Mouse (Mus musculus): ENCODE data around the gene Adcy10. TPM values are rescaled to one million over a fixed set of nuclear protein-coding genes. Genes with fewer than 3 reads are reported as not detected.

Gene Adcy10
- polyA plus RNA-seq, 1 experiment, result not detected

DNA sequence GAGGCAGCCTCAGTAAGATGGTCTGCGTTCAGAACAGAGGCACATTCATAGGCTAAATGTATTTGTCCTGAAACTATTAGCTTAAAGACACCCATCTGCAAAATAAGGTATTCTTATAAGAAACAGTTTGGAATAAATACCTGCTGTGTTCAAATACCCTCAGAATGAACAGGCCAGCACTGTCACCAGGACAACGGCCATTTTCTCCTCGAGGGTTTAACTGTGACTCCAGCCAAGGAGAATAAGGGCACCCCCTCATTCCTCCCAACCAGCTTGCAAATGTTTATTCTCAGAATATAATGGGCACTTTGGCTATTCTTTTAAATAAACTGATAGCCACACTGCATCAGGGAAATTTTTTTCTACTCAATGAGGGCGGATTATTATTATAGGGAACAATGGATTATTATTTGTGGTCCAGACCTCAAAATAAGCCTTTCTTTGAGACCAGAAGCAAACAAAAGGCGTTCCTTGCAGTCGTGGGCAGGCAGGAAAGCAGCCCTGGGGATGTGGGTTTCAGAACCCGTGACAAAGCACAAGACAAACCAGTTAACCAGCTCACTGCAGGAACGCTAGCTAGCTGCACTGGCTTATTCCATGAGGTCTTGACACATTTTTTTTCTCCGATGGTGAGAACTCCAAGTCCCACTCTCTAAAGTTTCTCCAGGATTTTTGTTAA lies 125.5 kb downstream of the Adcy10 start:
- Histone ChIP-seq H3K27ac (ENCODE audit: insufficient read depth, low read length) (no peak overlapping the region), H3K4me1 (ENCODE audit: control insufficient read depth, insufficient read depth, low read length) (no peaks in the 10 kb centered on the region), H3K4me3 (ENCODE audit: insufficient read depth, low read length) (no peak overlapping the region)
- TF ChIP-seq POLR2A (IDR thresholded peaks at IDR 0.05; ENCODE audit: low read depth, low read length) (no peak), CTCF (IDR thresholded peaks at IDR 0.05; ENCODE audit: borderline replicate concordance, insufficient read depth, low read length) (no peak)

DNA sequence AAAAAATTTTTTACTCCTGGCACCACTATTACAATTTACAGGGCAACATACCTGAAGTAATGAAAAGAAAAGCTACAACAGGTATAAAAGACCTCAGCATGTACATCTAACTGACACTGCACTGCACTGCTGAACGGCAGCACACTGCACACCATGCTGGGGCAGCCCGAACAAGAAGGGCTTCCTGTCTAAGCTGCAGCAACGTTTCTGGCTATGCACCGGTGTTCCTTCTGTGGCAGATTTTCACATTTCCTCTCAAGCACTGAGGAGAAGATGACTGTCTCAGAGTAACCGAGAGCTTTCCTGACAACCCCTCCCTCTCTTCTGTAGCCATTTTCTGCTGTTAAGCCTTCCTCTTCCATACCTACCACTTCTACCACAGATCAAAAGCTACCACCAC lies 127.7 kb downstream of the Adcy10 start:
- H3K4me1 ChIP-seq (ENCODE audit: control insufficient read depth, insufficient read depth, low read length), result peaks cover 3% of the 10 kb centered on the region; the same call in 1 of the 2 replicates
- no peak overlapping the region for H3K27ac ChIP-seq (ENCODE audit: insufficient read depth, low read length)
- no peak overlapping the region for H3K4me3 ChIP-seq (ENCODE audit: insufficient read depth, low read length)
- TF ChIP-seq POLR2A (IDR thresholded peaks at IDR 0.05; ENCODE audit: low read depth, low read length) (no peak), CTCF (IDR thresholded peaks at IDR 0.05; ENCODE audit: borderline replicate concordance, insufficient read depth, low read length) (no peak)

DNA sequence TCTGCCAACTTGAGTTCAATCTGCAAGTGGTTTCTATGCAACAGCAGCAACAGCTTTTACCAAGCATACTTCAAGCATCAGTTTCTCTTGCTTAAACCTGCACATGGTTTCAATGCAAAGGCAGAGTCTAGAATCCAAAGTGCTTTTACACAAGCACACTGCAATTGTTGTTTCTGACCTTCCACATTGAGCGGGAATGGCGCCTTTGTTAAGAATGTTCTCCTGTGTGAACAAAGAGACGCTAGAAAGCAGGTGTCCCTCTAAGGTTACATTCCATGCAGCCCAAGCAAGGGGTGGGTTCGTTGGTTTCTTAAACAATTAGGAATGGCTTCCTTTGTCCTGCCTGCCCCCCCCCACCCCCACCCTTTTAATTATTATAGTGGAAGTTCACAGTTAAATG lies 128.9 kb downstream of the Adcy10 start:
- Histone ChIP-seq H3K27ac (ENCODE audit: insufficient read depth, low read length) (no peak overlapping the region), H3K4me1 (ENCODE audit: control insufficient read depth, insufficient read depth, low read length) (peaks cover 3% of the 10 kb centered on the region; the same call in 1 of the 2 replicates), H3K4me3 (ENCODE audit: insufficient read depth, low read length) (no peak overlapping the region)
- TF ChIP-seq CTCF (IDR thresholded peaks at IDR 0.05; ENCODE audit: borderline replicate concordance, insufficient read depth, low read length), result no peak
- no peak for TF ChIP-seq POLR2A (IDR thresholded peaks at IDR 0.05; ENCODE audit: low read depth, low read length)

DNA sequence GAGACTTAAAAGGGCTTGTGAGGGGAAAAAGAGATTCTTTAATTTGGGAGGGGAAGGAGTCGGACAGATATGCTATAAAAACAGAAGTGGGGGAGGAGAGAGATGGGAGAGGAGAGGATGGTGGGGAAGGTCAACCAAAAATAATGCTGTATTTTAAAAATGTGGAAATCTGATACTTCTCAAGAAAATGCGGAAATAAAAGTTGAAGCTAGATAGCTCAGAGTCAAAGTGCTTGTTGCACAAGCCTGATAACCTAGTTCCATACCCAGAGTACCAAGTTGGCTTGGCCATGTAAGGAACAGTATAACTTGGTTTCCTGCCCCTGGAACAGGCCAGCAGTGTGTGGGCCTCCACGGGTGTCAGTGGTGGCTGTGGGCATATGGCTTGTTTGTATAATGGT lies 129.8 kb downstream of the Adcy10 start:
- peaks cover 3% of the 10 kb centered on the region; the same call in 1 of the 2 replicates for H3K4me1 ChIP-seq (ENCODE audit: control insufficient read depth, insufficient read depth, low read length)
- H3K4me3 ChIP-seq (ENCODE audit: insufficient read depth, low read length), result no peak overlapping the region
- TF ChIP-seq CTCF (IDR thresholded peaks at IDR 0.05; ENCODE audit: borderline replicate concordance, insufficient read depth, low read length) (no peak), POLR2A (IDR thresholded peaks at IDR 0.05; ENCODE audit: low read depth, low read length) (no peak)
- no peak overlapping the region for H3K27ac ChIP-seq (ENCODE audit: insufficient read depth, low read length)

GRCm38 (mm10) chr1:165616652-165617051 lies 131.7 kb downstream of the Adcy10 start:
- H3K4me1 ChIP-seq (ENCODE audit: control insufficient read depth, insufficient read depth, low read length), result peaks cover 3% of the 10 kb centered on the region; the same call in 1 of the 2 replicates

GRCm38 (mm10) chr1:165617166-165617891 lies 132.3 kb downstream of the Adcy10 start:
- TF ChIP-seq POLR2A (IDR thresholded peaks at IDR 0.05; ENCODE audit: low read depth, low read length) (no peak), CTCF (IDR thresholded peaks at IDR 0.05; ENCODE audit: borderline replicate concordance, insufficient read depth, low read length) (no peak)
- H3K4me1 ChIP-seq (ENCODE audit: control insufficient read depth, insufficient read depth, low read length), result peaks cover 3% of the 10 kb centered on the region; the same call in 1 of the 2 replicates
- peak overlapping the region; percentile 27; the same call in 1 of the 2 replicates for H3K27ac ChIP-seq (ENCODE audit: insufficient read depth, low read length)
- no peak overlapping the region for H3K4me3 ChIP-seq (ENCODE audit: insufficient read depth, low read length)

More at GRCm38 (mm10) chr1:165616652-165617051, 131.7 kb downstream of the Adcy10 start:
- Histone ChIP-seq H3K27ac (ENCODE audit: insufficient read depth, low read length) (no peak overlapping the region), H3K4me3 (ENCODE audit: insufficient read depth, low read length) (no peak overlapping the region)
- TF ChIP-seq CTCF (IDR thresholded peaks at IDR 0.05; ENCODE audit: borderline replicate concordance, insufficient read depth, low read length), result no peak
- no peak for TF ChIP-seq POLR2A (IDR thresholded peaks at IDR 0.05; ENCODE audit: low read depth, low read length)

GRCm38 (mm10) chr1:165618201-165618624 lies 133.2 kb downstream of the Adcy10 start:
- Histone ChIP-seq H3K4me1 (ENCODE audit: control insufficient read depth, insufficient read depth, low read length) (peaks cover 3% of the 10 kb centered on the region; the same call in 1 of the 2 replicates), H3K27ac (ENCODE audit: insufficient read depth, low read length) (no peak overlapping the region), H3K4me3 (ENCODE audit: insufficient read depth, low read length) (no peak overlapping the region)
- TF ChIP-seq POLR2A (IDR thresholded peaks at IDR 0.05; ENCODE audit: low read depth, low read length) (no peak), CTCF (IDR thresholded peaks at IDR 0.05; ENCODE audit: borderline replicate concordance, insufficient read depth, low read length) (no peak)

- Histone ChIP-seq H3K4me1 (ENCODE audit: control insufficient read depth, insufficient read depth, low read length) (0 out of 2 replicates have a peak, but pooled peaks cover 3% of the 10 kb centered on the region), H3K4me3 (ENCODE audit: insufficient read depth, low read length) (no peak overlapping the region), H3K27ac (ENCODE audit: insufficient read depth, low read length) (no peak overlapping the region)
- TF ChIP-seq POLR2A (IDR thresholded peaks at IDR 0.05; ENCODE audit: low read depth, low read length) (no peak), CTCF (IDR thresholded peaks at IDR 0.05; ENCODE audit: borderline replicate concordance, insufficient read depth, low read length) (no peak)
These were observed 140.1 kb downstream of the Adcy10 start for GRCm38 (mm10) chr1:165625058-165625457.

DNA sequence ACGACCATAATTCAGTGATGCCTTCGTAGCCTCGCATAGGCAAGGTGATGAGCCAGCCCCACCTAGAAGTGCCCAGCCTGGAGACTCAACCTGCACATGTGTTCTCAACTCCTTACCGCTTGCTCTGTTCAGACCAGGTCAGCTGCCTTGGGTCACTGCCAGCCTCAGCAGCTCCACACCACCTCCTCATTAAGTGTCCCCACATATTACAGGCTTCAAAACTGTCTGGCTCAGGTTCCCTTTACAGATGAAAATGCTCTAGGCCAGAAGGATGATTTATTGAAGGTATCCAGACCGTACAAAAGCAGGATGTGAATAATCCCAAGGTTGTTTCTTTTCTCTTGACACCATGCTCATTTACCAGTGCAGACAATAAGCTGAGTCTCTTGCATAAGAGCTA lies 140.9 kb downstream of the Adcy10 start:
- H3K27ac ChIP-seq (ENCODE audit: insufficient read depth, low read length), result no peak overlapping the region
- H3K4me1 ChIP-seq (ENCODE audit: control insufficient read depth, insufficient read depth, low read length), result 0 out of 2 replicates have a peak, but pooled peaks cover 4% of the 10 kb centered on the region
- H3K4me3 ChIP-seq (ENCODE audit: insufficient read depth, low read length), result no peak overlapping the region
- TF ChIP-seq CTCF (IDR thresholded peaks at IDR 0.05; ENCODE audit: borderline replicate concordance, insufficient read depth, low read length) (no peak), POLR2A (IDR thresholded peaks at IDR 0.05; ENCODE audit: low read depth, low read length) (no peak)

Other genes starting within 250 kb of the Adcy10 start
- gene Tiprl, start 248.2 kb upstream of the Adcy10 start, polyA plus RNA-seq (2011; ENCODE audit: insufficient read length, low read depth, missing spikeins), result 64.0 and 70.2 TPM in 2 replicates
- 9.9 and 11.3 TPM in 2 replicates for gene Gpr161, start 189.4 kb upstream of the Adcy10 start, polyA plus RNA-seq (2011; ENCODE audit: insufficient read length, low read depth, missing spikeins)
- 36.3 and 43.2 TPM in 2 replicates for gene Dcaf6, start 24.7 kb upstream of the Adcy10 start, polyA plus RNA-seq (2011; ENCODE audit: insufficient read length, low read depth, missing spikeins)
- gene Mpc2, start 24.5 kb upstream of the Adcy10 start, polyA plus RNA-seq (2011; ENCODE audit: insufficient read length, low read depth, missing spikeins), result 38.6 and 55.9 TPM in 2 replicates
- gene Mpzl1, start 149.4 kb downstream of the Adcy10 start, polyA plus RNA-seq (2011; ENCODE audit: insufficient read length, low read depth, missing spikeins), result 65.4 and 89.6 TPM in 2 replicates
- gene Rcsd1, start 224.6 kb downstream of the Adcy10 start, polyA plus RNA-seq (2011; ENCODE audit: insufficient read length, low read depth, missing spikeins), result 1.5 and 2.3 TPM in 2 replicates

All from embryonic fibroblast, embryonic 13.5 days (primary cell).